Mouse (Mus musculus) hindbrain, postnatal 0 days (tissue): ENCODE measurements at regions not wholly inside any gene's neighbourhood (a gene's known extent, or its start where the extent isn't known, plus 50 kb on each side); places are given as distances from the start of the nearest gene placed in this dataset.

Experiments
- ATAC-seq: fragments of 200-750 bp; cut with Nextera tagmentation; 2 replicates; pipeline ENCODE4 v1.8.0; 2017; ENCODE audit warnings: mild to moderate bottlenecking, moderate TSS enrichment, moderate library complexity
- DNase-seq: peaks from one replicate; pipeline ENCODE4 v3.0.0-alpha.2; 2015; ENCODE audit warnings: low spot score
- H3K27ac ChIP-seq: fragments of 300-500 bp; sonication (generic); 2 replicates; pipeline ENCODE4 v1.5.1; 2014; ENCODE audit warnings: mild to moderate bottlenecking
- H3K27me3 ChIP-seq: fragments of 300-500 bp; sonication (generic); 2 replicates; pipeline ENCODE4 v1.6.1; 2014; ENCODE audit warnings: low read length, mixed read lengths; ENCODE audit not compliant: insufficient read depth
- H3K36me3 ChIP-seq: fragments of 300-500 bp; sonication (generic); 2 replicates; pipeline ENCODE4 v1.6.1; 2014; ENCODE audit warnings: low read length, mixed read lengths; ENCODE audit not compliant: insufficient read depth
- H3K4me1 ChIP-seq: fragments of 300-500 bp; sonication (generic); 2 replicates; pipeline ENCODE4 v1.6.1; 2014; ENCODE audit warnings: antibody characterized with exemption, low read length, mixed read lengths; ENCODE audit not compliant: insufficient read depth
- H3K4me2 ChIP-seq: fragments of 300-500 bp; sonication (generic); 2 replicates; pipeline ENCODE4 v1.6.1; 2014; ENCODE audit warnings: low read depth, mild to moderate bottlenecking, low read length, moderate library complexity, mixed read lengths
- H3K4me3 ChIP-seq: fragments of 300-500 bp; sonication (generic); 2 replicates; pipeline ENCODE4 v1.5.1; 2014; ENCODE audit warnings: low read length
- H3K9ac ChIP-seq: fragments of 300-500 bp; sonication (generic); replicated peaks from 2 replicates; pipeline ENCODE4 v1.6.1; 2014; ENCODE audit warnings: mild to moderate bottlenecking, low read length, moderate library complexity, mixed read lengths
- H3K9me3 ChIP-seq: fragments of 300-500 bp; sonication (generic); 2 replicates; pipeline ENCODE4 v1.6.1; 2016; ENCODE audit warnings: low read length, mixed read lengths
- CTCF ChIP-seq: IDR thresholded peaks from 2 replicates; pipeline ENCODE4 v1.5.1; 2016; ENCODE audit warnings: antibody characterized with exemption, control low read depth, low read depth
- WGBS: fragments of 180-500 bp; shearing (Covaris S2); extraction: QIAGEN DNeasy Blood & Tissue Kit; methylation state at CpG from one replicate; pipeline ENCODE4 v1.1.7; 2014; 5-methylcytosine and 5-hydroxymethylcytosine counted together

DNA sequence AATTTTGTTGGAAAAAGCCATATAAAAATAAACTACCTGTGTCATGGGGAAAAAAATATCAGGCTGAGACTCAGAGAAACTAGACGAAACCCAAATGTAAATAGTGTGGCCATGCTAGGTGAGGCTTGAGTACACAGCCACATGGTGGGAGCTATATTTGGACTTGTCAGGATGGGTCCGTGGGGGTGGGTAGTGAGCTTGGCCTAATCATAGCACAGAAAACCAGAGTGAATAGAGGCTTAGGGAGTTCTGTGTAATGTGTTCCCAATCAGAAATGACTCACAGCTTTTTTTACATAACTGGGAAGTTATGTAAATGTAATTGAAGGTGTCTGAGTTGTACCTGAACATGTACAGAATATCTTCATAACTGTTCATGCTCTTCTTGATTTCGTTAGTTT, 150.7 kb upstream of the Ano5 start:
- Histone ChIP-seq H3K4me3 (no peak overlapping the region), H3K36me3 (no peaks in the 10 kb centered on the region), H3K27ac (no peak overlapping the region), H3K4me2 (no peak overlapping the region), H3K27me3 (no peaks in the 10 kb centered on the region), H3K9me3 (no peaks in the 10 kb centered on the region), H3K9ac (no peak overlapping the region), H3K4me1 (no peaks in the 10 kb centered on the region)
- 78% methylated on average over 3 of the region's 3 CpGs for WGBS
- TF ChIP-seq CTCF: no peak
- DNase-seq (no peak), ATAC-seq (no peak)

- no peak overlapping the region for H3K27ac ChIP-seq
- DNase-seq (no peak), ATAC-seq (no peak)
- WGBS: 75% methylated on average over 1 of the region's 1 CpGs
- no peak overlapping the region for H3K9ac ChIP-seq
- H3K27me3 ChIP-seq: no peaks in the 10 kb centered on the region
- H3K36me3 ChIP-seq: no peaks in the 10 kb centered on the region
- H3K9me3 ChIP-seq: no peaks in the 10 kb centered on the region
- H3K4me3 ChIP-seq: no peak overlapping the region
- TF ChIP-seq CTCF: no peak
- H3K4me1 ChIP-seq: no peaks in the 10 kb centered on the region
- H3K4me2 ChIP-seq: no peak overlapping the region
These were observed 133.2 kb upstream of the Ano5 start for GRCm38 (mm10) chr7:51377584-51377983.
